In genomic region chr3:103787225-103787624, GRCm38 (mm10) we compare ENCODE assay signal across 14 mouse cellular contexts. TPM values are rescaled to one million over a fixed set of nuclear protein-coding genes. Genes with fewer than 3 reads are reported as not detected.
DNase-seq lines count a peak whose midpoint lies in the region; ATAC-seq and TF ChIP-seq lines count a peak whose summit lies in the region.
"Had no signal": no experiment of that assay in that cellular context is flagged by ENCODE, and none has a peak within 500 bp of the region (broad histone marks: within the 10 kb centered on the region; RNA-seq: fewer than 3 reads in every experiment).

No protein-coding gene starts in this region.

- H3K4me3 ChIP-seq in heart, embryonic 13.5 days = 0 out of 2 replicates have a peak overlapping the region, but pooled peaks have one; percentile 5
- H3K4me3 ChIP-seq in CH12.LX (replicated peaks in 1 of 3; ENCODE audit: low read depth in 2 of 3, low read length in 2 of 3, poor library complexity in 1 of 3) = no peak overlapping the region
- no peak overlapping the region for H3K4me3 ChIP-seq in embryonic facial prominence, embryonic 14.5 days (ENCODE audit: low read depth, low read length)
- H3K4me3 ChIP-seq: forebrain, embryonic 15.5 days; midbrain, embryonic 10.5 days had no signal

- no peak overlapping the region for H3K27ac ChIP-seq in heart, embryonic 13.5 days (replicated peaks)
- H3K27ac ChIP-seq in CH12.LX (ENCODE audit: insufficient read depth, low read depth) = peak overlapping the region; percentile 43
- no peak overlapping the region for H3K27ac ChIP-seq in embryonic facial prominence, embryonic 14.5 days (replicated peaks; ENCODE audit: low read depth, low read length)
- H3K27ac ChIP-seq: forebrain, embryonic 15.5 days; midbrain, embryonic 10.5 days had no signal

- WGBS in heart, embryonic 13.5 days = 66% methylated on average over 7 of the region's 7 CpGs
- 66% methylated on average over 7 of the region's 7 CpGs for WGBS in embryonic facial prominence, embryonic 14.5 days

- no peak for TF ChIP-seq CTCF in CH12.LX (conservative IDR thresholded peaks at IDR 0.05 in 1 of 2, IDR thresholded peaks at IDR 0.05 in 1 of 2; ENCODE audit: low read depth in 2 of 2, low read length in 2 of 2)

- H3K9me3 ChIP-seq in heart, embryonic 13.5 days = no peaks in the 10 kb centered on the region
- no peaks in the 10 kb centered on the region for H3K9me3 ChIP-seq in CH12.LX (replicated peaks; ENCODE audit: low read length)
- H3K9me3 ChIP-seq in embryonic facial prominence, embryonic 14.5 days (ENCODE audit: control insufficient read depth, low read length) = no peaks in the 10 kb centered on the region
- H3K9me3 ChIP-seq: forebrain, embryonic 15.5 days; midbrain, embryonic 10.5 days had no signal

- no peak for TF ChIP-seq POLR2A in CH12.LX (IDR thresholded peaks at IDR 0.05; ENCODE audit: low read depth, low read length)

- peak overlapping the region; percentile 88 for H3K4me2 ChIP-seq in heart, embryonic 13.5 days
- H3K4me2 ChIP-seq in CH12.LX (ENCODE audit: insufficient read depth, low read depth, poor library complexity, severe bottlenecking) = peak overlapping the region; percentile 68; the same call in 1 of the 2 replicates
- no peak overlapping the region for H3K4me2 ChIP-seq in embryonic facial prominence, embryonic 14.5 days (ENCODE audit: low read depth, low read length)
- H3K4me2 ChIP-seq: forebrain, embryonic 15.5 days had no signal

- no peak overlapping the region for H3K9ac ChIP-seq in heart, embryonic 13.5 days
- H3K9ac ChIP-seq in CH12.LX (ENCODE audit: insufficient read depth, low read depth) = no peak overlapping the region
- no peak overlapping the region for H3K9ac ChIP-seq in embryonic facial prominence, embryonic 14.5 days (ENCODE audit: low read depth, low read length)
- H3K9ac ChIP-seq: forebrain, embryonic 15.5 days had no signal

- DNase-seq in heart, adult 8-10 months (ENCODE audit: low spot score) = no peak
- DNase-seq in CH12.LX (ENCODE audit: extremely low read depth) = no peak
- peak; percentile 37 for DNase-seq in embryonic facial prominence, embryonic 14.5 days (ENCODE audit: low spot score)
- DNase-seq in lung, postnatal 10 days = peak; percentile 48
- DNase-seq in cerebellum, postnatal 10 days = no peak
- no peak for DNase-seq in embryo, embryonic 10 days (ENCODE audit: low spot score)
- DNase-seq in cerebellum, adult 11 months = no peak
- DNase-seq: kidney, postnatal 4 days; retina, postnatal 1 day had no signal

- no peak for TF ChIP-seq RAD21 in CH12.LX (IDR thresholded peaks at IDR 0.05; ENCODE audit: low read depth, low read length)

- in situ Hi-C loops in CH12.LX (cut with MboI; ENCODE audit: low pct_ligation_motif_present, low pct_unique_long_range_greater_than_20kb, low sequenced_read_pairs) = loop anchor here (5.0 kb wide), 1 partner anchor 35 kb away; no protein-coding TSS in a partner anchor

- H3K4me1 ChIP-seq in heart, embryonic 13.5 days = peaks cover 54% of the 10 kb centered on the region
- H3K4me1 ChIP-seq in CH12.LX (ENCODE audit: control insufficient read depth in 1 of 2, insufficient read depth in 2 of 2) = peaks cover 9 to 68% of the 10 kb centered on the region in 2 experiments
- H3K4me1 ChIP-seq in embryonic facial prominence, embryonic 14.5 days (ENCODE audit: control insufficient read depth, insufficient read depth, low read length) = peaks cover 8% of the 10 kb centered on the region; the same call in 1 of the 2 replicates

- dilution Hi-C loops in CH12.LX (cut with MboI; ENCODE audit: extremely low pct_ligation_motif_present, extremely low pct_unique_long_range_greater_than_20kb, low sequenced_read_pairs) = no loop called here

- peak; percentile 55; the same call in 1 of the 2 replicates for TF ChIP-seq EP300 in CH12.LX (IDR thresholded peaks at IDR 0.05; ENCODE audit: low read length)

- H3K36me3 ChIP-seq in heart, embryonic 13.5 days = no peaks in the 10 kb centered on the region
- H3K36me3 ChIP-seq in CH12.LX (replicated peaks in 1 of 2; ENCODE audit: control insufficient read depth in 1 of 2, insufficient read depth in 1 of 2, low read length in 1 of 2) = peaks cover 0 to 3% of the 10 kb centered on the region in 2 experiments
- H3K36me3 ChIP-seq in embryonic facial prominence, embryonic 14.5 days (ENCODE audit: control insufficient read depth, insufficient read depth, low read length) = no peaks in the 10 kb centered on the region
- H3K36me3 ChIP-seq: forebrain, embryonic 15.5 days; midbrain, embryonic 10.5 days had no signal

- no peak for ATAC-seq in heart, embryonic 13.5 days (ENCODE audit: extremely low read depth, insufficient number of reproducible peaks, low FRiP score, low TSS enrichment)
- ATAC-seq in embryonic facial prominence, embryonic 14.5 days (ENCODE audit: low read depth) = no peak
- ATAC-seq: forebrain, embryonic 15.5 days had no signal

- peaks cover 85% of the 10 kb centered on the region for H3K79me2 ChIP-seq in CH12.LX (replicated peaks; ENCODE audit: control insufficient read depth, extremely low read depth, insufficient read depth, poor library complexity, severe bottlenecking)

- H3K27me3 ChIP-seq in heart, embryonic 13.5 days (replicated peaks) = no peaks in the 10 kb centered on the region
- H3K27me3 ChIP-seq in CH12.LX (replicated peaks) = no peaks in the 10 kb centered on the region
- no peaks in the 10 kb centered on the region for H3K27me3 ChIP-seq in embryonic facial prominence, embryonic 14.5 days (replicated peaks; ENCODE audit: control insufficient read depth, insufficient read depth, low read length)
- H3K27me3 ChIP-seq: forebrain, embryonic 15.5 days had no signal

TF ChIP-seq in CH12.LX, 34 proteins besides CTCF, POLR2A, EP300 and RAD21:
- TF ChIP-seq NRF1 (IDR thresholded peaks at IDR 0.05; ENCODE audit: low read depth, low read length) (no peak), ETS1 (conservative IDR thresholded peaks at IDR 0.05; ENCODE audit: low read depth, low read length) (0 out of 2 replicates have a peak, but pooled peaks have one; percentile 10), GABPA (IDR thresholded peaks at IDR 0.05; ENCODE audit: insufficient replicate concordance, low read depth, low read length) (no peak), NELFE (IDR thresholded peaks at IDR 0.05; ENCODE audit: low read depth, low read length) (no peak), KAT2A (IDR thresholded peaks at IDR 0.05; ENCODE audit: insufficient replicate concordance, low read length) (no peak), CHD1 (IDR thresholded peaks at IDR 0.05; ENCODE audit: low read depth, low read length) (no peak), PAX5 (IDR thresholded peaks at IDR 0.05; ENCODE audit: low read length) (no peak), MEF2A (IDR thresholded peaks at IDR 0.05; ENCODE audit: borderline replicate concordance, low read depth, low read length) (no peak)

RNA-seq across cellular contexts. Expression of gene Hipk1, which starts 4.1 kb away (rescaled TPM):
- polyA plus RNA-seq in heart, embryonic 13.5 days (2015; fragmentation: Nextera tagmentation; extraction: Ambion mirVana) = 8.7 and 9.9 TPM in 2 replicates
- 100 to 1,000 TPM in 1 of 4 experiments, 10 to 100 TPM in 3; 83.0 to 105 (median 93.9) TPM for total RNA-seq in heart, adult 8-10 months (2022)
- 32.7 and 36.5 TPM in 2 replicates for total RNA-seq in CH12.LX (2012; rRNA removed)
- 25.1 and 26.2 TPM in 2 replicates for total RNA-seq in CH12.LX (2014; rRNA removed)
- polyA plus RNA-seq in CH12.LX (2012; ENCODE audit: insufficient read length, low read depth) = 31.1 and 35.9 TPM in 2 replicates
- polyA plus RNA-seq in embryonic facial prominence, embryonic 14.5 days (2014; fragmentation: Nextera tagmentation; extraction: Ambion mirVana) = 15.4 and 17.3 TPM in 2 replicates

RNA-seq across cellular contexts. Expression of gene Dclre1b, which starts 22.0 kb away (rescaled TPM):
- polyA plus RNA-seq in heart, embryonic 13.5 days (2015; fragmentation: Nextera tagmentation; extraction: Ambion mirVana) = 15.4 and 16.8 TPM in 2 replicates
- total RNA-seq in heart, adult 8-10 months (2022) = 1 to 10 TPM; 5.3 to 9.6 (median 7.2) TPM
- 16.7 and 18.5 TPM in 2 replicates for total RNA-seq in CH12.LX (2012; rRNA removed)
- total RNA-seq in CH12.LX (2014; rRNA removed) = 9.1 and 10.2 TPM in 2 replicates
- polyA plus RNA-seq in CH12.LX (2012; ENCODE audit: insufficient read length, low read depth) = 32.2 and 32.5 TPM in 2 replicates
- polyA plus RNA-seq in embryonic facial prominence, embryonic 14.5 days (2014; fragmentation: Nextera tagmentation; extraction: Ambion mirVana) = 22.3 and 25.9 TPM in 2 replicates

RNA-seq across cellular contexts. Expression of gene Ap4b1, which starts 22.1 kb away (rescaled TPM):
- polyA plus RNA-seq in heart, embryonic 13.5 days (2015; fragmentation: Nextera tagmentation; extraction: Ambion mirVana) = 14.5 and 16.2 TPM in 2 replicates
- 10 to 100 TPM; 14.0 to 16.6 (median 15.9) TPM for total RNA-seq in heart, adult 8-10 months (2022)
- total RNA-seq in CH12.LX (2012; rRNA removed) = 19.8 and 20.1 TPM in 2 replicates
- 31.6 and 31.9 TPM in 2 replicates for total RNA-seq in CH12.LX (2014; rRNA removed)
- polyA plus RNA-seq in CH12.LX (2012; ENCODE audit: insufficient read length, low read depth) = 22.6 and 23.1 TPM in 2 replicates
- polyA plus RNA-seq in embryonic facial prominence, embryonic 14.5 days (2014; fragmentation: Nextera tagmentation; extraction: Ambion mirVana) = 23.9 and 24.9 TPM in 2 replicates

RNA-seq across cellular contexts. Expression of gene Gm43064, which starts 22.1 kb away (rescaled TPM):
- 0.21 and 0.24 TPM in 2 replicates for polyA plus RNA-seq in heart, embryonic 13.5 days (2015; fragmentation: Nextera tagmentation; extraction: Ambion mirVana)
- not detected for total RNA-seq in heart, adult 8-10 months (2022)
- 3.1 and 4.3 TPM in 2 replicates for total RNA-seq in CH12.LX (2012; rRNA removed)
- total RNA-seq in CH12.LX (2014; rRNA removed) = 0.91 and 1.6 TPM in 2 replicates
- not detected in 2 replicates for polyA plus RNA-seq in CH12.LX (2012; ENCODE audit: insufficient read length, low read depth)
- 0.17 and 0.41 TPM in 2 replicates for polyA plus RNA-seq in embryonic facial prominence, embryonic 14.5 days (2014; fragmentation: Nextera tagmentation; extraction: Ambion mirVana)
- polyA plus RNA-seq: forebrain, embryonic 15.5 days had no signal

RNA-seq across cellular contexts. Expression of gene Bcl2l15, which starts 45.2 kb away (rescaled TPM):
- polyA plus RNA-seq in heart, embryonic 13.5 days (2015; fragmentation: Nextera tagmentation; extraction: Ambion mirVana) = 0.22 TPM in 1 of 2 replicates, not detected in the other
- not detected for total RNA-seq in heart, adult 8-10 months (2022)
- total RNA-seq in CH12.LX (2012; rRNA removed) (12.2 and 19.3 TPM in 2 replicates), CH12.LX (2014; rRNA removed) (22.4 and 23.0 TPM in 2 replicates)
- polyA plus RNA-seq in CH12.LX (2012; ENCODE audit: insufficient read length, low read depth) = 24.8 and 24.9 TPM in 2 replicates
- 0.42 and 0.63 TPM in 2 replicates for polyA plus RNA-seq in embryonic facial prominence, embryonic 14.5 days (2014; fragmentation: Nextera tagmentation; extraction: Ambion mirVana)
- total RNA-seq: heart, adult 18-20 months had no signal
- polyA plus RNA-seq: midbrain, embryonic 10.5 days; neural tube, embryonic 11.5 days had no signal

Comparison
In these comparisons a context has a peak if more than half of its experiments do, and no peak if none do; other contexts are left out.
1. DNase-seq: peak in embryonic facial prominence, embryonic 14.5 days (single experiment) and lung, postnatal 10 days (single experiment); none in heart, adult 8-10 months (single experiment), CH12.LX (single experiment), cerebellum, postnatal 10 days (0 of 2), embryo, embryonic 10 days (single experiment) and cerebellum, adult 11 months (single experiment).